Mouse (Mus musculus): ENCODE data around the gene Myo16. TPM values are rescaled to one million over a fixed set of nuclear protein-coding genes. Genes with fewer than 3 reads are reported as not detected.

Gene Myo16
- polyA plus RNA-seq, 1 experiment from 2014 or later: 0.07 TPM

DNA sequence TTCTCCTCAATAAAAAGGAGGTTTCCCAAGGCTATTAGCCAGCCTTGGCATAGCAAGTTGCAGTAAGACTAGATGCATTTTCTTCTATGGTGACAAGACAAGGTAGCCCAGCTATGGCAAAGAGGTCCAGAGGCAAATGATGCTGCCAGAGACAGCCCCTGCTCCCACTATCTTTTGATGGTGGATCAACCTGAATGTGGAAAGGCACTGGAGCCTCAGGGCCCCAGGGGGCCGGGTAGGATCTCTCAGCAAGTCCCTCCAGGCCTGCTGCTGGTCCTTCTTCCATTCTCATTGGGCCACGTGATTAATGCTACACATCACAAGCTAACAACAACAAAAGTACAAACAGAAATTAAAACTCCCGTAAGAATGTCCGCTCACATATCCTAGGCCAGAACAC, 266.0 kb downstream of the Myo16 start:
- Histone ChIP-seq H3K27ac (no peak overlapping the region), H3K9ac (no peak overlapping the region), H3K9me3 (replicated peaks) (no peaks in the 10 kb centered on the region), H3K36me3 (no peaks in the 10 kb centered on the region), H3K4me2 (no peak overlapping the region), H3K4me3 (no peak overlapping the region), H3K4me1 (no peaks in the 10 kb centered on the region), H3K27me3 (replicated peaks) (no peaks in the 10 kb centered on the region)
- ATAC-seq: no peak
- 58% methylated on average over 4 of the region's 4 CpGs for WGBS (ENCODE audit: insufficient replicate concordance)

DNA sequence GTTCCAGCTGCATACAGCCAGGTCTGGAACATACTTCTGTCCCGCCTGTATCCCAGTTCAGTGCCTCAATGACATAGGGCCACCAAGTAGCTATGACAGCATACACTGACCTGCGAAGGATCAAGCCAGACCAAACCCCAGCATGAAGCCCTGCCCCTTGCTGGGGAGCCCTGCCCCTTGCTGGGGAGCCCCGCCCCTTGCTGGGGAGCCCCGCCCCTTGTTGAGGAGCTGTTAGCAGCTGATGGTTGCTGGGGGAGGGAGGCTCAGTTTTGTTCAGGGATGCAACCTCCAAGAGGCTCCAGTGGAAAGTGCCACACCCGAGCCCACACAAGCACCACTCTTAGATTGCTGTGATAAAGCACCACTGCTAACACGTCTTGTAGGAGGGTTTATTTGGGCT, 266.8 kb downstream of the Myo16 start:
- no peak overlapping the region for H3K4me3 ChIP-seq
- H3K4me2 ChIP-seq: no peak overlapping the region
- no peak overlapping the region for H3K9ac ChIP-seq
- H3K27ac ChIP-seq: no peak overlapping the region
- no peaks in the 10 kb centered on the region for H3K36me3 ChIP-seq
- WGBS (ENCODE audit: insufficient replicate concordance): 54% methylated on average over 6 of the region's 6 CpGs
- no peaks in the 10 kb centered on the region for H3K9me3 ChIP-seq (replicated peaks)
- H3K4me1 ChIP-seq: no peaks in the 10 kb centered on the region
- no peaks in the 10 kb centered on the region for H3K27me3 ChIP-seq (replicated peaks)
- no peak for ATAC-seq

DNA sequence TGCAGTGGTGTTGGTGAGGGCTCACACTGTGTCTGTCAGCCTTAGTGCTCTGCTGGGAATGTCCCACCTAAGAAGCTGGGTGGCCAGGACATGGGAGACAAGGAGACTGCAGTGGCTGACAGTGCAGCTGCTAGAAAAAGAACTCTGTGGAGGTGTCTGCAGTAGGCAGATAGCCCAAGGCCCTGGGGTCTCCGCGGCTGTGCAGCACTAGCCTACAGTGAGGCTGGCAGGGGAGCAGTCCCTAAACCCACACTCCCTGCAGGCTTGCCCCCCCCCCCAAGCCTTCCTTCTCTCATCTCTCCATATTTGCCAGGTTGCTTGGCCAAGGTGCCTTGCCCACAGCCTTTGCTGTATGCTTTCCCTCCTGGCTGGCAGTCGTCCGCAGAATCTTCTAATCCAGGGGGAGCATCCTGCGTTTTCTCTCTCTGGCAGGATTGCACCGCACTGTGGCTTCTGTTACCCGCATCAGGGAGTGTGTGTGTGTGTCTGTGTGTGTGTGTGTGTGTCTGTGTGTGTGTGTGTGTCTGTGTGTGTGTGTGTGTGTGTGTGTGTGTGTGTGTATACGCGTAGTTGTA, 267.9 kb downstream of the Myo16 start:
- Histone ChIP-seq H3K9me3 (replicated peaks) (no peaks in the 10 kb centered on the region), H3K9ac (no peak overlapping the region), H3K27me3 (replicated peaks) (no peaks in the 10 kb centered on the region), H3K4me1 (no peaks in the 10 kb centered on the region), H3K4me2 (no peak overlapping the region), H3K27ac (no peak overlapping the region), H3K4me3 (no peak overlapping the region), H3K36me3 (no peaks in the 10 kb centered on the region)
- ATAC-seq: no peak
- 74% methylated on average over 9 of the region's 9 CpGs for WGBS (ENCODE audit: insufficient replicate concordance)

DNA sequence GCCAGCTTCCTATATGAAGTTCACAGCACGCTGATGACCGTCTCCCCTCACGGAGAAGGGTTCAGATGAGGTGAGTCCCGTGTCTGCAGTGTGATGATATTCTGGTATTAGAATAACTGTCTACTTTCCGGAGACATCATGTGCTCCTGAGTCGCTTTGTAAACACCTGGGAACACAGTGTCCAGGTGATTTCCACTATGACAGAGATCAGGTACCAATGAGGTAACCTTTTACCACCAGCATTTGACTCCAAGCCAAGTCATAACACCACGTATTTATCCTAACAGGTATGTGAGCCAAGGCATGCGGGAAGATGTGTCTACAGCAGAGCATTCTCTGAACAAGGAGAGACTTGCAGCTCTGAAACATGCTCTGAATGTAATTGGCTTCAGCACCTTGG, 281.8 kb downstream of the Myo16 start:
- ATAC-seq: no peak
- Histone ChIP-seq H3K9me3 (replicated peaks) (no peaks in the 10 kb centered on the region), H3K9ac (no peak overlapping the region), H3K4me2 (no peak overlapping the region), H3K4me1 (no peaks in the 10 kb centered on the region), H3K27ac (no peak overlapping the region), H3K36me3 (no peaks in the 10 kb centered on the region), H3K4me3 (no peak overlapping the region), H3K27me3 (replicated peaks) (no peaks in the 10 kb centered on the region)
- WGBS (ENCODE audit: insufficient replicate concordance): 76% methylated on average over 8 of the region's 8 CpGs

DNA sequence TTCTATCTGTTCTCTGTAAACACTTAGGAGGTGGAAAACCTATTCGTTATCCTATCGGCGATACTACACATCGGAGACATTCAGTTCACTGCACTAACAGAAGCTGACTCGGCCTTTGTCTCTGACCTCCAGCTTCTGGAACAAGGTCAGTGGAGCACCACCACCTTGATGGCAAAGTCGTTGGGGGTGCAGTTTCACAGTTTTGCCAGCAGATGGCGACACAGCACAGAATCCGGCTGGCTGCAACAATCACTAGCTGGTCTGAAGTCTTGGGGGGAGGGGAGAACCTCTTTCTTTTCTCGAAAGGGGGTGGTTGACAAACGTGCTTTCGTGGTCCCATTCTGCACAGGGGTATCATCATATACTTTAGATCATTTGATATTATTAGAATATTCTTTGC, 285.1 kb downstream of the Myo16 start:
- Histone ChIP-seq H3K27ac (no peak overlapping the region), H3K4me2 (no peak overlapping the region), H3K36me3 (no peaks in the 10 kb centered on the region), H3K4me3 (no peak overlapping the region), H3K9ac (no peak overlapping the region), H3K4me1 (no peaks in the 10 kb centered on the region), H3K27me3 (replicated peaks) (0 out of 2 replicates have a peak, but pooled peaks cover 3% of the 10 kb centered on the region), H3K9me3 (replicated peaks) (no peaks in the 10 kb centered on the region)
- WGBS (ENCODE audit: insufficient replicate concordance): 12% methylated on average over 11 of the region's 11 CpGs
- no peak for ATAC-seq

DNA sequence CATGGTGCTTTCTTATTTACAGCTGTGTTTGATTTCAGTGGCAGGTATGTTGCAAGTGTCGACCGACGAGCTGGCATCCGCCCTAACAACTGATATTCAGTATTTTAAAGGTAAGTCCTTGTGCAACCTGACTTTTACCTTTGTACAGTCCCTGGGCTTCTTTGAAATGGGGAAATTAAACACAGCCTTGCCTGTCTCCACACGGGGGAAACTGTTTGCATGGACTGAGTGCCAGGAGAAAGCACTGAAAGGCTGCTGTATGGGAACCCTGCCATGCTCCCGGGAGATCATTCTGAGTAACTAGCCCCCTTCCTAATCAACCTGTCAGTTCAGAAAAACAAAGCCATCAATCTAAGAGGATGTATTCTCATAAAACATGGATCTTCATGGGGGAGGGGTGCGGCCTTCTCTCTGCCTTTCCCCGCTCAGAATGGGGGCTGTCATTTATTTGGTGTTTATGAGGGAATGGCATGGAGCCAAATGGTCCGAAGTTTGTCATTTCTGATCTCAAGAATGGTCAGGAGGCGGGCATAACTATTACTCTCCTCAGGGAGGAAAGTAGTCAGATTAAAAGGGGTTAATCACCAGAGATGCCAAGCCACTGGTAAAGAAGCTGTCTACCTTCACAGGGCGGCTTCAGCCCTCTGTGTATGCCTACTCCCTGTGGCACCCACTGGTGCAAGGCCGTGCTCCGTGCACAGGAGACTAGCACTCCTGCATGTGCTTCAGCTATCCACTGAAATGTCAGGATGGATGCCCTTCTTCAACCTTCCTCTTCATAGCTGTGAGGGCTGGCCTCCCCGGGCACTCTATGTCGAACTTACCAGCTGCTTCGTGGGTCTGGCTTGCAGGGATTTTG, 286.1 kb downstream of the Myo16 start:
- Histone ChIP-seq H3K4me1 (no peaks in the 10 kb centered on the region), H3K9me3 (replicated peaks) (no peaks in the 10 kb centered on the region), H3K4me3 (no peak overlapping the region), H3K4me2 (no peak overlapping the region), H3K9ac (no peak overlapping the region), H3K27me3 (replicated peaks) (0 out of 2 replicates have a peak, but pooled peaks cover 4% of the 10 kb centered on the region), H3K27ac (no peak overlapping the region), H3K36me3 (no peaks in the 10 kb centered on the region)
- WGBS (ENCODE audit: insufficient replicate concordance): 57% methylated on average over 16 of the region's 16 CpGs
- ATAC-seq: no peak

DNA sequence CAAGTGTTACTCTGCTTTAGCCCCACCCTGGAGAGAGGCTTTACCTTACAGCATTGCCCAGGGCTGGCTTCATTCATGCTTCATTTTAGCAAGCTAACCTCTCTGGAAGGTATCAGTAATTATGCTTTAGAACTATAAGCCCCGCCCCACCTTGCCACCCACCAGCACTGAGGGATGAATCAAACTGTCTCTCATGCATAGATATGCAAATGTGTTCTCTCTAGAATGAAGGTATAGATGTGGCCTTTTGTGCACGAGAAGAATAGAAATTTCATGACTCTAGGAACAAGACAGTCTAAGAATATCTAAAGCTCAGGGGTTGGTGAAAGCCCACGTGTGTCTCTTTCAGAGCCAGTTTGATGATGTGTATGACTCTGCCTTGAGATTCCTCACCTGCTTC, 288.9 kb downstream of the Myo16 start:
- H3K27me3 ChIP-seq (replicated peaks): 0 out of 2 replicates have a peak, but pooled peaks cover 4% of the 10 kb centered on the region
- H3K36me3 ChIP-seq: no peaks in the 10 kb centered on the region
- no peak overlapping the region for H3K4me2 ChIP-seq
- no peak overlapping the region for H3K4me3 ChIP-seq
- no peak for ATAC-seq
- WGBS (ENCODE audit: insufficient replicate concordance): 71% methylated on average over 3 of the region's 3 CpGs
- no peaks in the 10 kb centered on the region for H3K9me3 ChIP-seq (replicated peaks)
- no peaks in the 10 kb centered on the region for H3K4me1 ChIP-seq
- no peak overlapping the region for H3K27ac ChIP-seq
- no peak overlapping the region for H3K9ac ChIP-seq

DNA sequence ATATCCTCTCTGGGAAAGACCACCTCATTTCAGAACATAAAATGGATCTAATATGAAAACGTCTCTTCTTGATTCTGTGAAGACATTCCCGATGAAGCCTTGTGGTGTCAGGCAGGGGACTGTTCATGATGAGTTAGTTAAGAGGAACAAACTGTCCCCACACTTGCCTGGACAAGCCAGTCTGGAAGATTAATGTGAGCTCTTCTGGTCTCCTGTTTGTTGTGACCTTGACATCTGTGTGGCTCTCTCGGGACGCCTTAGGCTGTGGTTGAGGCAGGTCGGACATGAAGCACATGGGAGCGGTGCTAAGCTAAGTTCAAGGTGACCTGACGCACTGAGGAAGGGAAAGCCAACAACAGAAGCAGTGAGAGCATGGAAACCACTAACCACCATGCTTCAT, 291.3 kb downstream of the Myo16 start:
- Histone ChIP-seq H3K4me1 (no peaks in the 10 kb centered on the region), H3K9me3 (replicated peaks) (no peaks in the 10 kb centered on the region), H3K4me3 (no peak overlapping the region), H3K27ac (no peak overlapping the region), H3K4me2 (no peak overlapping the region), H3K36me3 (no peaks in the 10 kb centered on the region), H3K9ac (no peak overlapping the region), H3K27me3 (replicated peaks) (0 out of 2 replicates have a peak, but pooled peaks cover 4% of the 10 kb centered on the region)
- ATAC-seq: no peak
- WGBS (ENCODE audit: insufficient replicate concordance): 54% methylated on average over 7 of the region's 7 CpGs

DNA sequence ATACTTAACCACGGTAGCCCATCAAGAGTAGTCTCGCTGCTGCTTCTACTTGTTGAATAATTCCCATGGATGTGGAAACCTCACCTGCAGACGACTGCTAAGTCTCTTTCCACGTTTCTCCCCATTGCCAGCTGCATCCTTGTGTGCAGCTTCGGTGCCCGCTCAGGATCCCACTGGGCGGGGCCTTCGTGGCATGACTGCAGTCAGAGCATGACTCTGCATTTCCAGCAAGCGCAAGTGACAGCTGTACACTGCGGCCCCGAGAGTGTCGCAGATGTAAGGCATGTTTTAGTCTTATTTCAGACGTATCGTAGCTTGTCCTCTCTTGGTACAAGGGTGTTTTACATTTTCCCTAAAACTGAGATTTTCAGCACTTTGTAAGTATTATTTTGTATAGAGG, 294.8 kb downstream of the Myo16 start:
- Histone ChIP-seq H3K4me2 (no peak overlapping the region), H3K36me3 (no peaks in the 10 kb centered on the region), H3K27me3 (replicated peaks) (0 out of 2 replicates have a peak, but pooled peaks cover 7% of the 10 kb centered on the region), H3K4me3 (no peak overlapping the region), H3K9ac (no peak overlapping the region), H3K9me3 (replicated peaks) (no peaks in the 10 kb centered on the region), H3K27ac (no peak overlapping the region), H3K4me1 (no peaks in the 10 kb centered on the region)
- 58% methylated on average over 14 of the region's 14 CpGs for WGBS (ENCODE audit: insufficient replicate concordance)
- ATAC-seq: no peak

DNA sequence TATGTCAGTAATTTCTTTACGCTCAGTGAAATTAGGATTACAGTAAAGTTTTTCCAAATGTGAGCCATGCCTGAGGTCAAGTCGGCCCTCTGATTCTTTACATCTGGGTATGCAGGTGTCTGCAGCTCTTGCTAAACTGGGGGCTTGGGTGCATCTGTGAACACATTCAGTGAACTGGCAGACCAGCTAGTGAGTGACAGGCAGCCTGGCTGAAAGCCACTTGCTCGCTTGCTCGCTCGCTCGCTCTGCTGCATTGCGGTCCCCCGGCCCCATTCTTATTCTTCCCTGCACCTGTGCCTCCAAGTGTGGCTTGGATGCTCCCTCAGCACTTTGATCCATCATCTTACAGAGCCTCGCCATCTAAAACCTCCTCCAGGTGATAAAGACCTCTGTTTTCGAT, 299.3 kb downstream of the Myo16 start:
- Histone ChIP-seq H3K9ac (no peak overlapping the region), H3K4me3 (no peak overlapping the region), H3K27me3 (replicated peaks) (0 out of 2 replicates have a peak, but pooled peaks cover 4% of the 10 kb centered on the region), H3K9me3 (replicated peaks) (no peaks in the 10 kb centered on the region), H3K4me1 (no peaks in the 10 kb centered on the region), H3K4me2 (no peak overlapping the region), H3K27ac (no peak overlapping the region), H3K36me3 (no peaks in the 10 kb centered on the region)
- WGBS (ENCODE audit: insufficient replicate concordance): 73% methylated on average over 10 of the region's 10 CpGs
- no peak for ATAC-seq

DNA sequence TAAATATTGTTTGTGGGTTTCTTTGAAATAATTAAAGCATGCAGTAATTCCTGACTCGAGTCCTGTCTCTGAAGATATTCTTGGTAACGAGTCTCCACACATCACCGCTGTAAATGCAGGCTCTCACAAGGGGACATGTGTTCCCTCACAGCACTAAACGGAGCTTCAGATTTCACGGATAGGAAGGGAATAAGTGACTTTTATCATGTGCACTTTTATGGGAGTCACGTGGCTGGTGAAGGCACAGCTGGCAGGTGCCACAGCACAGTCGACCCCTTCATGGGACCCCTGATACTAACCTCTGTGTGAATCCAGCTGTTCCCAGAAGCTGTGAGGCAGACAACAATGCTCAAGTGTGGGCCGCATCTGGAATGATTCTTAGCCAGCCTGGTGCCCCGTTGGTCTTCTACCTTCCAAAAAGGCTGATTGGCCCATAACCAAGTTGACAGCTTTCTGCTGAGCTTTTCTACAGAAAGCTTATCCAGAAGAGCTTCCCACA, 304.5 kb downstream of the Myo16 start:
- Histone ChIP-seq H3K27ac (no peak overlapping the region), H3K4me1 (no peaks in the 10 kb centered on the region), H3K9me3 (replicated peaks) (no peaks in the 10 kb centered on the region), H3K36me3 (no peaks in the 10 kb centered on the region), H3K9ac (no peak overlapping the region), H3K27me3 (replicated peaks) (no peaks in the 10 kb centered on the region), H3K4me2 (no peak overlapping the region), H3K4me3 (no peak overlapping the region)
- 62% methylated on average over 9 of the region's 9 CpGs for WGBS (ENCODE audit: insufficient replicate concordance)
- ATAC-seq: no peak

DNA sequence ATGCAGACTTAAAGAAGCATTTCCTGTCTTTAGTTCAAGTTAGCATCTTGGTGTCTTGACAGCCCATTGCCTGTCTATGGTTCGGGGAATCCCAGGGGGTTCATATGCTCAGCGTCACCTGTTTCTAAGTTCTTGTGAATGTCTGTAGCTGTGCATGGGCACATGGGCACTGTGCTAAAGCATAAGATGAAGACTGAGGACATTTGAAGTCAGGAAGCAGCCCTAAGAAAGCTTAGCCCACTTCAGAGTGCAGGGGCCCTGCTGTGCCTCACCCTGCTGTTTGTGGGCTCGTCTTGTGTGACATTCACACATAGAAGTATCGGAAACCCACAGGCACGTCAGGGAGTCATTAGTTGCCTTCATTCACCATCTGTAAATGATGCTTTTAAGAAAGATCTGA, 308.6 kb downstream of the Myo16 start:
- Histone ChIP-seq H3K27ac (no peak overlapping the region), H3K27me3 (replicated peaks) (no peaks in the 10 kb centered on the region), H3K9me3 (replicated peaks) (no peaks in the 10 kb centered on the region), H3K4me2 (no peak overlapping the region), H3K9ac (no peak overlapping the region), H3K4me3 (no peak overlapping the region), H3K36me3 (no peaks in the 10 kb centered on the region), H3K4me1 (no peaks in the 10 kb centered on the region)
- WGBS (ENCODE audit: insufficient replicate concordance): 73% methylated on average over 5 of the region's 5 CpGs
- no peak for ATAC-seq
